Mouse (Mus musculus) brown adipose tissue, adult 24 weeks (tissue): Measurements from ENCODE around the gene Zdhhc1. TPM values are rescaled to one million over a fixed set of nuclear protein-coding genes. Genes with fewer than 3 reads are reported as not detected.

Experiments
- H3K27ac ChIP-seq: fragments of 200-500 bp; replicated peaks from 2 replicates; pipeline ENCODE4 v1.5.1; 2012; ENCODE audit warnings: low read depth, mild to moderate bottlenecking, low read length
- H3K4me1 ChIP-seq: fragments of 200-500 bp; 2 replicates; pipeline ENCODE4 v1.6.1; 2012; ENCODE audit warnings: low read length, mixed read lengths; ENCODE audit not compliant: control insufficient read depth, insufficient read depth, insufficient read length
- H3K4me3 ChIP-seq: fragments of 200-500 bp; 2 replicates; pipeline ENCODE4 v1.5.1; 2012; ENCODE audit warnings: low read depth, mild to moderate bottlenecking, low read length, moderate library complexity; ENCODE audit not compliant: insufficient read depth
- polyA plus RNA-seq: library from polyadenylated mRNA; stranded (reverse); fragments of >200 nt; gene quantifications from 2 replicates; pipeline ENCODE4 v1.2.4, GENCODE M21; 2012; ENCODE audit not compliant: missing spikeins, insufficient read depth, insufficient read length

Zdhhc1 gene
- polyA plus RNA-seq, 1 experiment = 10.2 TPM

- no peak overlapping the region for H3K27ac ChIP-seq
- no peak overlapping the region for H3K4me3 ChIP-seq
- H3K4me1 ChIP-seq = peaks cover 18% of the 10 kb centered on the region
Measured at GRCm38 (mm10) chr8:105476628-105477413, 19.9 kb downstream of the Zdhhc1 start.

GRCm38 (mm10) chr8:105476161-105476560, 20.5 kb downstream of the Zdhhc1 start:
- Histone ChIP-seq H3K4me3 (no peak overlapping the region), H3K27ac (no peak overlapping the region), H3K4me1 (peaks cover 18% of the 10 kb centered on the region)

- H3K4me3 ChIP-seq = no peak overlapping the region
- H3K4me1 ChIP-seq = peaks cover 18% of the 10 kb centered on the region
- no peak overlapping the region for H3K27ac ChIP-seq
Measured at GRCm38 (mm10) chr8:105475742-105476141, 21.0 kb downstream of the Zdhhc1 start.

- H3K27ac ChIP-seq = peak overlapping the region; percentile 61
- H3K4me3 ChIP-seq = no peak overlapping the region
- peaks cover 18% of the 10 kb centered on the region for H3K4me1 ChIP-seq
Measured at GRCm38 (mm10) chr8:105475254-105475653, 21.4 kb downstream of the Zdhhc1 start.

GRCm38 (mm10) chr8:105474680-105475079, 22.0 kb downstream of the Zdhhc1 start:
- no peak overlapping the region for H3K4me3 ChIP-seq

GRCm38 (mm10) chr8:105473816-105474606, 22.7 kb downstream of the Zdhhc1 start:
- Histone ChIP-seq H3K4me3 (no peak overlapping the region), H3K27ac (peak overlapping the region; percentile 61), H3K4me1 (peaks cover 27% of the 10 kb centered on the region)

More at GRCm38 (mm10) chr8:105474680-105475079, 22.0 kb downstream of the Zdhhc1 start:
- Histone ChIP-seq H3K4me1 (peaks cover 23% of the 10 kb centered on the region), H3K27ac (peak overlapping the region; percentile 61)

GRCm38 (mm10) chr8:105472983-105473382, 23.7 kb downstream of the Zdhhc1 start:
- H3K27ac ChIP-seq = no peak overlapping the region

GRCm38 (mm10) chr8:105472414-105472932, 24.2 kb downstream of the Zdhhc1 start:
- Histone ChIP-seq H3K4me3 (no peak overlapping the region), H3K4me1 (peaks cover 27% of the 10 kb centered on the region), H3K27ac (no peak overlapping the region)

More at GRCm38 (mm10) chr8:105472983-105473382, 23.7 kb downstream of the Zdhhc1 start:
- H3K4me1 ChIP-seq = peaks cover 27% of the 10 kb centered on the region
- no peak overlapping the region for H3K4me3 ChIP-seq

- peaks cover 27% of the 10 kb centered on the region for H3K4me1 ChIP-seq
- H3K27ac ChIP-seq = peak within 1 kb of the TSS; percentile 27; the same call in 1 of the 2 replicates
- peak within 1 kb of the TSS; percentile 59 for H3K4me3 ChIP-seq
Measured at GRCm38 (mm10) chr8:105471314-105472015, 25.2 kb downstream of the Zdhhc1 start, which contains the start of gene Tppp3. Gene Tppp3 (minus strand): TSS chr8:105471526.

- peak overlapping the region; percentile 59 for H3K4me3 ChIP-seq
- peak overlapping the region; percentile 27; the same call in 1 of the 2 replicates for H3K27ac ChIP-seq
Measured at GRCm38 (mm10) chr8:105470681-105471313, 25.9 kb downstream of the Zdhhc1 start.

GRCm38 (mm10) chr8:105470262-105470661, 26.4 kb downstream of the Zdhhc1 start:
- H3K4me3 ChIP-seq = peak overlapping the region; percentile 59
- H3K27ac ChIP-seq = no peak overlapping the region
- H3K4me1 ChIP-seq = peaks cover 26% of the 10 kb centered on the region

More at GRCm38 (mm10) chr8:105470681-105471313, 25.9 kb downstream of the Zdhhc1 start:
- H3K4me1 ChIP-seq = peaks cover 27% of the 10 kb centered on the region

GRCm38 (mm10) chr8:105469816-105470215, 26.9 kb downstream of the Zdhhc1 start:
- no peak overlapping the region for H3K27ac ChIP-seq
- H3K4me3 ChIP-seq = peak overlapping the region; percentile 59

GRCm38 (mm10) chr8:105469041-105469695, 27.5 kb downstream of the Zdhhc1 start:
- Histone ChIP-seq H3K27ac (no peak overlapping the region), H3K4me3 (peak overlapping the region; percentile 59), H3K4me1 (peaks cover 19% of the 10 kb centered on the region)

More at GRCm38 (mm10) chr8:105469816-105470215, 26.9 kb downstream of the Zdhhc1 start:
- H3K4me1 ChIP-seq = peaks cover 22% of the 10 kb centered on the region
